Mouse (Mus musculus) heart, embryonic 12.5 days (tissue): ENCODE data around the gene Sh2b3. TPM values are rescaled to one million over a fixed set of nuclear protein-coding genes. Genes with fewer than 3 reads are reported as not detected.

ENCODE experiments used
- ATAC-seq: fragments of 200-750 bp; cut with Nextera tagmentation; 2 replicates; pipeline ENCODE4 v1.8.0; 2017; ENCODE audit warnings: moderate TSS enrichment, moderate library complexity; ENCODE audit not compliant: insufficient number of reproducible peaks, low FRiP score
- H3K27ac ChIP-seq: fragments of 300-500 bp; sonication (generic); 2 replicates; pipeline ENCODE4 v1.5.1; 2016; ENCODE audit warnings: mild to moderate bottlenecking, moderate library complexity; ENCODE audit not compliant: poor library complexity, severe bottlenecking
- H3K27me3 ChIP-seq: fragments of 300-500 bp; sonication (generic); replicated peaks from 2 replicates; pipeline ENCODE4 v1.6.1; 2016; ENCODE audit warnings: mild to moderate bottlenecking, moderate library complexity
- H3K36me3 ChIP-seq: fragments of 300-500 bp; sonication (generic); 2 replicates; pipeline ENCODE4 v1.6.1; 2016; ENCODE audit warnings: mild to moderate bottlenecking, moderate library complexity
- H3K4me1 ChIP-seq: fragments of 300-500 bp; sonication (generic); replicated peaks from 2 replicates; pipeline ENCODE4 v1.6.1; 2016; ENCODE audit warnings: mild to moderate bottlenecking
- H3K4me2 ChIP-seq: fragments of 300-500 bp; sonication (generic); 2 replicates; pipeline ENCODE4 v1.6.1; 2016; ENCODE audit warnings: mild to moderate bottlenecking, moderate library complexity
- H3K4me3 ChIP-seq: fragments of 300-500 bp; sonication (generic); 2 replicates; pipeline ENCODE4 v1.5.1; 2016; ENCODE audit warnings: mild to moderate bottlenecking
- H3K9ac ChIP-seq: fragments of 300-500 bp; sonication (generic); 2 replicates; pipeline ENCODE4 v1.6.1; 2016; ENCODE audit warnings: mild to moderate bottlenecking, moderate library complexity
- H3K9me3 ChIP-seq: fragments of 300-500 bp; sonication (generic); replicated peaks from 2 replicates; pipeline ENCODE4 v1.6.1; 2016; ENCODE audit warnings: mild to moderate bottlenecking, moderate library complexity
- WGBS: fragments of 180-500 bp; shearing (Covaris S2); methylation state at CpG from one replicate; pipeline ENCODE4 v1.1.7; 2016; 5-methylcytosine and 5-hydroxymethylcytosine counted together
- polyA plus RNA-seq: library from polyadenylated mRNA; unstranded; fragments of >200 nt; fragmentation: Nextera tagmentation; extraction: Ambion mirVana; gene quantifications from 2 replicates; pipeline ENCODE4 v1.2.1, GENCODE M21; 2016

The Sh2b3 gene
- polyA plus RNA-seq, result 22.6 and 24.9 TPM in 2 replicates

DNA sequence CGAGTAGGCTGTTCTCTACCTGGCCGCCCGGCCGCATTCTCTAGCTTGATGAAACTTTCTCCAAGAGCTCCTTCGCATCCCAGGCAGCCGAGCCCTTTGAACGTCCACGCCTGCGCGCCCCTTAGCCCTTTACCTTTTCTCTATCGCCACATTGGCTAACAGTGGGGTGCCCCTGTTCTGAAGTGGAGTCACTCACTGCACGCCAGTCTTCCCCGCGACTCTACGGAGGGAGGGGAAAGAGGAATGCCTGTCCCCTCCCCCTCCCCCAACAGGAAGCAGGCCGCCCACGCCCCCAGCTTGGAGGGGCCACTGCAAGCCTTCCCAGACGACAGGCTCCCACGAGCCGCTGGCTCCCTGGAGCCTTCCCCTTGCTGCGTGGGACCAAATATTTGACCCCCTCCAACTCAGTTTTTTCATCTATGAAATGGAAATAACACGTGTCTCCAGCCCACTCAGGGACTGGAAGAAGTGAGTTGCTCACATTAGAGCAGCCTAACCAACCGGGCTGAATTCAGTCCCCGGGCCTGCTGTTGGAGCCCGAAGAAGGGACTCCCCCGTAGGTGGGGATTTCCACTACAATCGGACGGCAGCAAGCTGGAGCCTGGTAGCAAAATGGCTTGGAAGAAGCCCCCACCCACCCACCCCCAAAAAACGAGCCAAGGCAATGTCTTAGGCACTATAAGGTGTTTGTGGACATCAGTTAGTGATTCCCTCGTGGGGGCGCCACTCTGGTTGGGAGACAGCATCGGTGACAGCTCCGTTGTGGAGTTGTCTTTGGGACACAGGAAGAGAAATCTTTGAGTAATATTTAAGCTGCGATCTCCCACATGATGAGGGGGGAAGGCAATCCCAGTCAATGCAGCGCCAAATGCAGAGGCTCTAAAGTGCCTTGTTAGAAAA, at the start of gene Sh2b3:
Sh2b3 (minus strand) TSS at position 206 of the 900 bp plus-strand sequence.
- Histone ChIP-seq H3K9ac (peak within 1 kb of the TSS; percentile 88), H3K27ac (peak within 1 kb of the TSS; percentile 87), H3K9me3 (no peaks in the 10 kb centered on the region), H3K27me3 (no peaks in the 10 kb centered on the region), H3K4me1 (peaks cover 56% of the 10 kb centered on the region), H3K4me2 (peak within 1 kb of the TSS; percentile 98), H3K36me3 (no peaks in the 10 kb centered on the region), H3K4me3 (peak within 1 kb of the TSS; percentile 85)
- ATAC-seq, result peak; percentile 24
- WGBS, result 1% methylated on average over 35 of the region's 35 CpGs

- Histone ChIP-seq H3K36me3 (peaks cover 23% of the 10 kb centered on the region), H3K4me2 (no peak overlapping the region), H3K27me3 (no peaks in the 10 kb centered on the region), H3K27ac (no peak overlapping the region), H3K9me3 (peaks cover 14% of the 10 kb centered on the region; the same call in 1 of the 2 replicates), H3K4me3 (no peak overlapping the region), H3K4me1 (peaks cover 5% of the 10 kb centered on the region; the same call in 1 of the 2 replicates), H3K9ac (no peak overlapping the region)
- ATAC-seq, result no peak
- WGBS, result 74% methylated on average over 8 of the region's 8 CpGs
Measured at GRCm38 (mm10) chr5:121883356-121883755, 45.9 kb upstream of the Sh2b3 start.

DNA sequence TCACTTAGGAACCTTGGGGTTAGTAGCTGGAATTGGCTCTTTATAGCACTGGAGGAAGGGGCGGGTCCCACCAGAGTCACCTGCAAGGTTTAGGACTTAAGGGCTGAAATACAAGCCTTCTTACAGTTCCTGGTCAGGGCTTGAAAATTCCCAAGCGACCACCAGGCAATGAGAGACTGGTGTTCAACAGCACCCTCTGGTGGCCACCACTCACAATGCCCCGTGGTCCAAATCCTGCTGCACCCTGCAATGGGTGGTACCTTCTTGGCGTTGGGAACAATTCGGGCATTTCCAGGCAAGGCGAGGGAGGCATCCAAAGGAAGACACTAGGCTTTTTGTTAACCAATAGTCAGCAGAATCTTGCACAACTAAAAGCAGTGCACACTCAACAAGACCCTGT, 41.8 kb upstream of the Sh2b3 start:
- Histone ChIP-seq H3K9me3 (no peaks in the 10 kb centered on the region), H3K4me2 (no peak overlapping the region), H3K4me3 (no peak overlapping the region), H3K36me3 (peaks cover 19% of the 10 kb centered on the region), H3K9ac (no peak overlapping the region), H3K27ac (no peak overlapping the region), H3K4me1 (peaks cover 5% of the 10 kb centered on the region; the same call in 1 of the 2 replicates), H3K27me3 (peaks cover 4% of the 10 kb centered on the region; the same call in 1 of the 2 replicates)
- no peak for ATAC-seq
- WGBS, result 50% methylated on average over 6 of the region's 6 CpGs

DNA sequence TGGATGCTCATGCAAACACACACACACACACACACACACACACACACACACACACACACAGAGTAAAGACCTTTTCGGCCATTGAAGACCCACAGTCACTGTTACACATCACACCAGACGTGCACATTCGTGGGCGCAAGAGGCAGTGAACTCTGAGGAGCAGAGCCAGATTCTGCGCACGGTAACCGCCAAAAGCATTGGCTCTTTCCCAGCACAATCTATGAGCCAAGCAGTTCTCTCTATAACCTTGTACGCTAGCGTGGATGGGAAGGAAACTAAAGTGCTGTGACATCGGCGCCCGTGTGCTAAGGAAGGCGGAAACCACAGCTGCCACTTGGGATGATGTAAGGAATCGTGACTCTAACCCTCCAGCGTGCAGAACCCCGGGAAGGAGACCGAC, 41.3 kb upstream of the Sh2b3 start:
- peaks cover 5% of the 10 kb centered on the region; the same call in 1 of the 2 replicates for H3K4me1 ChIP-seq
- ATAC-seq, result no peak
- 84% methylated on average over 17 of the region's 17 CpGs for WGBS

GRCm38 (mm10) chr5:121876901-121877300, 39.5 kb upstream of the Sh2b3 start:
- peaks cover 15% of the 10 kb centered on the region; the same call in 1 of the 2 replicates for H3K27me3 ChIP-seq
- no peaks in the 10 kb centered on the region for H3K9me3 ChIP-seq
- no peak overlapping the region for H3K4me3 ChIP-seq
- no peak overlapping the region for H3K27ac ChIP-seq
- H3K9ac ChIP-seq, result no peak overlapping the region
- H3K4me2 ChIP-seq, result no peak overlapping the region
- ATAC-seq, result no peak
- no peaks in the 10 kb centered on the region; the same call in 1 of the 2 replicates for H3K4me1 ChIP-seq
- WGBS, result 75% methylated on average over 12 of the region's 12 CpGs
- peaks cover 19% of the 10 kb centered on the region for H3K36me3 ChIP-seq

More for the DNA sequence above, 41.3 kb upstream of the Sh2b3 start:
- no peak overlapping the region for H3K27ac ChIP-seq
- peaks cover 19% of the 10 kb centered on the region for H3K36me3 ChIP-seq
- no peak overlapping the region for H3K4me3 ChIP-seq
- peaks cover 9% of the 10 kb centered on the region; the same call in 1 of the 2 replicates for H3K27me3 ChIP-seq
- no peak overlapping the region for H3K4me2 ChIP-seq
- no peaks in the 10 kb centered on the region for H3K9me3 ChIP-seq
- no peak overlapping the region for H3K9ac ChIP-seq

- Histone ChIP-seq H3K36me3 (peaks cover 19% of the 10 kb centered on the region), H3K9me3 (no peaks in the 10 kb centered on the region), H3K9ac (no peak overlapping the region), H3K4me1 (no peaks in the 10 kb centered on the region), H3K27ac (no peak overlapping the region), H3K4me3 (no peak overlapping the region), H3K4me2 (no peak overlapping the region), H3K27me3 (peaks cover 15% of the 10 kb centered on the region; the same call in 1 of the 2 replicates)
- WGBS, result 83% methylated on average over 12 of the region's 12 CpGs
- ATAC-seq, result no peak
Measured at GRCm38 (mm10) chr5:121875041-121875440, 37.6 kb upstream of the Sh2b3 start.

DNA sequence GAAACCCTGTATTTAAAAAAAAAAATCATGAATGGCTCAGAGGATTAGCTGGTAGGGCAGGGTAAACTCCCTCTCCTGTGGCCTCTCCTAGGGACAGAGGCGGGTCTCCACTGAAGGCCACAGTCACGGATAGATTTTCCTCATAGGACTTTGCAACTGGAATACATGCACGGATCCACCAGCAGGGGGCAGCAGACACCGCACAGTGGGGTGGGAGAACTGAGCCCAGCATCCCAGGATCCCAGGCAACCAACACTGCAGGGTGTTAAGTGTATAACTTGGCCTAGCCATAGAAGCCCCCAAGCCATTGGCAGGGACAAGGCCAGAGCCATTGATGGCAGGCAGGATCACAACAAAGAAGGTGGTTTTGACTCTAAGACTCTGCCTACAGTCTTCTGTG, 34.7 kb upstream of the Sh2b3 start:
- Histone ChIP-seq H3K9ac (no peak overlapping the region), H3K4me1 (no peaks in the 10 kb centered on the region), H3K36me3 (peaks cover 18% of the 10 kb centered on the region), H3K27me3 (peaks cover 20% of the 10 kb centered on the region; the same call in 1 of the 2 replicates), H3K4me2 (no peak overlapping the region), H3K27ac (no peak overlapping the region), H3K4me3 (no peak overlapping the region), H3K9me3 (no peaks in the 10 kb centered on the region)
- ATAC-seq, result no peak
- WGBS, result 13% methylated on average over 4 of the region's 4 CpGs

DNA sequence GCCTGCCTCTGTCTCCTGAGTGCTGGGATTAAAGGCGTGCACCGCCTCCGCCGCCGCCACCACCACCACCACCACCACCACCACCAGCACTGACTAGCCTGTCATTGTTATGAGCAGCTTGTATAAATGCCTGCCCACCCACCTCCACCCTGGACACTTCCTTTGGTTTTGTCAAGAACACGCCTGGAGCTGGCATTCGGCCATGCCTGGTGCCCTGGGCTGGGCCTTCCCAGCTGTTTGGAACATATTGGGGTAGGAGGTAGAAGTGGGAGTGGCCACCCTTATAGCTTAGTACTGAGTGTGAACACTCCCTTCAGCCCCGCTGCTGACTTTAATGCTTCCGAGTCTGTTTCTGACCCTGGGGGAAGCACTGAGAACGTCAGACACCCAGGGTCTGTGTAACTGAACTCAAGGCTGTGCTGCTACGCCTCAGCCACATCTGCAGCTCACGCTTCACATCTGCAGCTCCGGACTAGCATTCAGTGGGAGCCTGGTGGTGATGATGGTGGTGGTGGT, 34.1 kb upstream of the Sh2b3 start:
- 82% methylated on average over 13 of the region's 13 CpGs for WGBS
- no peak for ATAC-seq
- H3K27ac ChIP-seq, result no peak overlapping the region

GRCm38 (mm10) chr5:121870832-121871231, 33.4 kb upstream of the Sh2b3 start:
- H3K4me2 ChIP-seq, result no peak overlapping the region
- H3K27ac ChIP-seq, result no peak overlapping the region
- no peaks in the 10 kb centered on the region for H3K9me3 ChIP-seq
- ATAC-seq, result no peak
- peaks cover 24% of the 10 kb centered on the region; the same call in 1 of the 2 replicates for H3K27me3 ChIP-seq
- no peak overlapping the region for H3K4me3 ChIP-seq
- WGBS, result 61% methylated on average over 6 of the region's 6 CpGs
- no peaks in the 10 kb centered on the region for H3K4me1 ChIP-seq
- H3K36me3 ChIP-seq, result peaks cover 8% of the 10 kb centered on the region; the same call in 1 of the 2 replicates
- no peak overlapping the region for H3K9ac ChIP-seq

More for the DNA sequence above, 34.1 kb upstream of the Sh2b3 start:
- H3K27me3 ChIP-seq, result peaks cover 24% of the 10 kb centered on the region; the same call in 1 of the 2 replicates
- H3K4me3 ChIP-seq, result no peak overlapping the region
- H3K9ac ChIP-seq, result no peak overlapping the region
- H3K4me2 ChIP-seq, result no peak overlapping the region
- H3K4me1 ChIP-seq, result no peaks in the 10 kb centered on the region
- H3K9me3 ChIP-seq, result no peaks in the 10 kb centered on the region
- H3K36me3 ChIP-seq, result peaks cover 15% of the 10 kb centered on the region

DNA sequence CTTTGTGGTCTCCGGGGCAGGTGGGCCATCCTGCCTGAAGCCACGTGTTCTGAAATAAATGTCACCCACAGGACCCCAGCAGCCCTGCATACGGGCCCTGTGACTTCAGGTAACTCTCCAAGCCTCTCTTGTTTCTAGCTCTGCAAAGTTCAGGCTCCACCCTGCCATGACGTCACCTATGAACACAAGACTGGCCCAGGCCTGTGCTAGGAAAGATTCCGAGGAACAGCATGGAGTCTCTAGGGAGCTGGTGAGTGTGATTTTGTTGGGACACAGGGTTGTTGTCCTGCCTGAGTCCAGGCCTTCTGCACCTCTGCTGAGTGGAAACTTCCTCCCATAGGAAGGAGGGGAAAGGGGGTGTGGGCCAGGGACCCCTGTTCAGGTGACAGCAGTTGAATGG, 30.5 kb upstream of the Sh2b3 start:
- Histone ChIP-seq H3K9ac (no peak overlapping the region), H3K27me3 (peaks cover 9% of the 10 kb centered on the region; the same call in 1 of the 2 replicates), H3K4me3 (no peak overlapping the region), H3K4me2 (no peak overlapping the region), H3K4me1 (peaks cover 8% of the 10 kb centered on the region), H3K36me3 (peaks cover 8% of the 10 kb centered on the region; the same call in 1 of the 2 replicates), H3K9me3 (no peaks in the 10 kb centered on the region), H3K27ac (no peak overlapping the region)
- ATAC-seq, result no peak
- 57% methylated on average over 5 of the region's 5 CpGs for WGBS

DNA sequence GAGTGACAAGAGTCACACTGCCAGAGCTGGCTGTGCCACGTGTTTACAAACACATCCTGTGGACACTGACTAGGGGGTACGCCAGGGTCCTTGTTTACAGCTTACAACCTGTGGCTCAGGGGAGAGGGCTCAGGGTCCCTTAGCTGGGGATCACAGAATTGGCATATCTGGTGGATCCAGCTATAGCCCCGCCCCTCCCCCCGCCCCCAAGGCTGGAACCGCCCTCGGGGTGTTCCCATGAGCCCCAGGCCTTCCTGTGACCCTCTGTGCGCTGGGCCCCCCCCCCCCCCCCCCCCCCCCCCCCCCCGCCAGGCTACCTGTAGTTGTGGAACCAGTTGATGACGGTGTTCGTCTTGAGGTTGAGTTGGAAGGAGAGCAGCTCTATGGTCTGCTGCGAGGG, 26.9 kb upstream of the Sh2b3 start:
- Histone ChIP-seq H3K4me3 (0 out of 2 replicates have a peak overlapping the region, but pooled peaks have one; percentile 8), H3K9me3 (peaks cover 9% of the 10 kb centered on the region; the same call in 1 of the 2 replicates), H3K4me2 (peak overlapping the region; percentile 54), H3K9ac (0 out of 2 replicates have a peak overlapping the region, but pooled peaks have one; percentile 37), H3K27me3 (peaks cover 9% of the 10 kb centered on the region; the same call in 1 of the 2 replicates), H3K4me1 (peaks cover 8% of the 10 kb centered on the region), H3K36me3 (peaks cover 18% of the 10 kb centered on the region), H3K27ac (no peak overlapping the region)
- WGBS, result 14% methylated on average over 9 of the region's 11 CpGs
- ATAC-seq, result no peak
